Mouse (Mus musculus): ENCODE measurements around the gene Zfp511.

DNA sequence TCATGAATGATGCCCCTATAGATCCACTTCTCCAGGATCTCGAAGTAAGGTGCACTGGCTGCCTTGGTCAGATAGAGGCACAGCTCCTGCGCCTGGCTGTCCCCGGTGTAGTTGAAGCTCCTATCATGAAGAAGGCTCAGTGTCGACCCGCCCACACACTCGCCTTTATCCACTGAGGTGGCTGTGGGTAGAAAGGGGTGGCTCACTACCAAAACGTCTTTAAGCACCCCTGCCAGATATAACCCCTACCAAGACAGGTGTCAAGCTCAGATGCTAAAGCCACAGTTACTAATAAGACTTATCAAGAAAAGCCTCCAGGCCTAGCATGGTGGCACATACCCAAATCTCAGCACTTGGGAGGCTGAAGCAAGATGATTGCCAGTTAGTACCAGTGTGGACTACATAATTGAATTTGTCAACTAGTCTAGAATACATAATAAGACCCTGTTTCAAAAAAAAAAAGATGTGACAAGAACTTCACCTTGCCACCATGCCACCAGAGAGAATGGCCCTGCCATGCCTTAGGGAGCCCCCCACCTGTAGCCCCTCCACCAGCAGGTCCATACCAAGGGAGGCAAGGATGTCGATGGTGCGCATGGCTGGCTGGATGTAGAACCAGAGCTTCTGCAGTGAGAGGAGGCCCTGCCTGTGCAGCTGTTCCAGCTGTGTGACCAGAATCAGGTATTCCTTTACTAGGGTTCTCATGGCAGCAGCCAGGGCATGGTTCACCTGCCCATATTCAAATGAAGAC, 29.2 kb upstream of the Zfp511 start:
- no peak for TF ChIP-seq USF1 (IDR thresholded peaks at IDR 0.05; ENCODE audit: low read depth)
- TF ChIP-seq CTCF (IDR thresholded peaks at IDR 0.05; ENCODE audit: control insufficient read depth, insufficient read depth, insufficient read length) = no peak
- TF ChIP-seq MAX (IDR thresholded peaks at IDR 0.05) = no peak
- TF ChIP-seq CEBPB (IDR thresholded peaks at IDR 0.05; ENCODE audit: low read depth) = no peak
- no peak for TF ChIP-seq MYOD1 (IDR thresholded peaks at IDR 0.05; ENCODE audit: control insufficient read depth, insufficient read length, low read depth)
- no peak for TF ChIP-seq MYOG (IDR thresholded peaks at IDR 0.05; ENCODE audit: control insufficient read depth, extremely low read depth, insufficient read length)
- TF ChIP-seq FOSL1 (IDR thresholded peaks at IDR 0.05; ENCODE audit: insufficient read depth, low read length, poor library complexity, severe bottlenecking) = no peak

Data from C2C12 (cell line).